Mouse (Mus musculus) embryonic facial prominence, embryonic 13.5 days (tissue): ENCODE measurements around the gene Fam196b. TPM values are rescaled to one million over a fixed set of nuclear protein-coding genes. Genes with fewer than 3 reads are reported as not detected.

Experiments used
- ATAC-seq: fragments of 200-750 bp; cut with Nextera tagmentation; 2 replicates; pipeline ENCODE4 v1.8.0; 2017; ENCODE audit warnings: low read depth; ENCODE audit not compliant: insufficient number of reproducible peaks, insufficient read depth, low FRiP score, low TSS enrichment
- H3K27ac ChIP-seq: fragments of 300-500 bp; sonication (generic); 2 replicates; pipeline ENCODE4 v1.5.1; 2015; ENCODE audit warnings: moderate library complexity, mild to moderate bottlenecking, inconsistent platforms
- H3K27me3 ChIP-seq: fragments of 300-500 bp; sonication (generic); 2 replicates; pipeline ENCODE4 v1.6.1; 2015; ENCODE audit warnings: mild to moderate bottlenecking, inconsistent platforms
- H3K36me3 ChIP-seq: fragments of 300-500 bp; sonication (generic); 2 replicates; pipeline ENCODE4 v1.6.1; 2015; ENCODE audit warnings: mild to moderate bottlenecking, inconsistent platforms
- H3K4me1 ChIP-seq: fragments of 300-500 bp; sonication (generic); 2 replicates; pipeline ENCODE4 v1.6.1; 2015; ENCODE audit warnings: inconsistent platforms
- H3K4me2 ChIP-seq: fragments of 300-500 bp; sonication (generic); 2 replicates; pipeline ENCODE4 v1.6.1; 2015; ENCODE audit warnings: moderate library complexity, mild to moderate bottlenecking, inconsistent platforms
- H3K4me3 ChIP-seq: fragments of 300-500 bp; sonication (generic); 2 replicates; pipeline ENCODE4 v1.5.1; 2015; ENCODE audit warnings: mild to moderate bottlenecking, inconsistent platforms
- H3K9ac ChIP-seq: fragments of 300-500 bp; sonication (generic); 2 replicates; pipeline ENCODE4 v1.6.1; 2015; ENCODE audit warnings: mild to moderate bottlenecking, inconsistent platforms
- H3K9me3 ChIP-seq: fragments of 300-500 bp; sonication (generic); 2 replicates; pipeline ENCODE4 v1.6.1; 2016; ENCODE audit warnings: inconsistent platforms
- WGBS: fragments of 180-500 bp; shearing (Covaris S2); methylation state at CpG from one replicate; pipeline ENCODE4 v1.1.7; 2015; ENCODE audit warnings: mixed read lengths; 5-methylcytosine and 5-hydroxymethylcytosine counted together
- polyA plus RNA-seq: library from polyadenylated mRNA; unstranded; fragments of >200 nt; fragmentation: Nextera tagmentation; extraction: Ambion mirVana; gene quantifications from 2 replicates; pipeline ENCODE4 v1.2.1, GENCODE M21; 2015

The Fam196b gene
- polyA plus RNA-seq, result 1.7 and 2.4 TPM in 2 replicates

- peak within 1 kb of the TSS; percentile 61 for H3K4me2 ChIP-seq
- peaks cover 9% of the 10 kb centered on the region for H3K27me3 ChIP-seq
- 3% methylated on average over 13 of the region's 13 CpGs for WGBS
- H3K9me3 ChIP-seq, result no peaks in the 10 kb centered on the region
- H3K4me1 ChIP-seq, result peaks cover 14% of the 10 kb centered on the region
- ATAC-seq, result no peak
- 0 out of 2 replicates have a peak within 1 kb of the TSS, but pooled peaks have one; percentile 49 for H3K9ac ChIP-seq
- H3K4me3 ChIP-seq, result peak within 1 kb of the TSS; percentile 38
- H3K36me3 ChIP-seq, result no peaks in the 10 kb centered on the region
- H3K27ac ChIP-seq, result no peak within 1 kb of the TSS
These were observed at the start of gene Fam196b for GRCm38 (mm10) chr11:34314534-34315379. Gene Fam196b, plus strand, starts transcription at chr11:34314822.

GRCm38 (mm10) chr11:34272016-34272415, 42.6 kb upstream of the Fam196b start:
- no peak for ATAC-seq
- Histone ChIP-seq H3K9ac (no peak overlapping the region), H3K4me2 (no peak overlapping the region), H3K9me3 (no peaks in the 10 kb centered on the region), H3K36me3 (no peaks in the 10 kb centered on the region), H3K4me1 (peaks cover 4% of the 10 kb centered on the region; the same call in 1 of the 2 replicates), H3K4me3 (no peak overlapping the region), H3K27me3 (no peaks in the 10 kb centered on the region), H3K27ac (no peak overlapping the region)
- 45% methylated on average over 10 of the region's 10 CpGs for WGBS

- ATAC-seq, result no peak
- no peak overlapping the region for H3K4me2 ChIP-seq
- H3K9me3 ChIP-seq, result no peaks in the 10 kb centered on the region
- H3K36me3 ChIP-seq, result no peaks in the 10 kb centered on the region
- H3K4me3 ChIP-seq, result no peak overlapping the region
- H3K27ac ChIP-seq, result no peak overlapping the region
- H3K27me3 ChIP-seq, result no peaks in the 10 kb centered on the region; the same call in 1 of the 2 replicates
- H3K4me1 ChIP-seq, result peaks cover 4% of the 10 kb centered on the region; the same call in 1 of the 2 replicates
- WGBS, result 40% methylated on average over 2 of the region's 2 CpGs
- no peak overlapping the region for H3K9ac ChIP-seq
These were observed 38.7 kb upstream of the Fam196b start for GRCm38 (mm10) chr11:34275941-34276340.

- Histone ChIP-seq H3K4me2 (no peak overlapping the region), H3K4me1 (peaks cover 4% of the 10 kb centered on the region; the same call in 1 of the 2 replicates), H3K9ac (no peak overlapping the region), H3K9me3 (no peaks in the 10 kb centered on the region), H3K27me3 (no peaks in the 10 kb centered on the region; the same call in 1 of the 2 replicates), H3K27ac (no peak overlapping the region), H3K36me3 (no peaks in the 10 kb centered on the region), H3K4me3 (no peak overlapping the region)
- no peak for ATAC-seq
- 53% methylated on average over 14 of the region's 14 CpGs for WGBS
These were observed 38.1 kb upstream of the Fam196b start for GRCm38 (mm10) chr11:34276363-34277046.

- H3K36me3 ChIP-seq, result no peaks in the 10 kb centered on the region
- H3K4me1 ChIP-seq, result peaks cover 4% of the 10 kb centered on the region; the same call in 1 of the 2 replicates
- no peak overlapping the region for H3K4me2 ChIP-seq
- no peak overlapping the region for H3K9ac ChIP-seq
- no peaks in the 10 kb centered on the region; the same call in 1 of the 2 replicates for H3K27me3 ChIP-seq
- H3K4me3 ChIP-seq, result no peak overlapping the region
- no peaks in the 10 kb centered on the region for H3K9me3 ChIP-seq
- no peak overlapping the region for H3K27ac ChIP-seq
- no peak for ATAC-seq
- WGBS, result 43% methylated on average over 3 of the region's 3 CpGs
These were observed 37.6 kb upstream of the Fam196b start for GRCm38 (mm10) chr11:34277047-34277445.

- Histone ChIP-seq H3K4me1 (no peaks in the 10 kb centered on the region), H3K36me3 (no peaks in the 10 kb centered on the region), H3K27me3 (peaks cover 5% of the 10 kb centered on the region; the same call in 1 of the 2 replicates), H3K9ac (no peak overlapping the region), H3K9me3 (no peaks in the 10 kb centered on the region), H3K27ac (no peak overlapping the region), H3K4me3 (no peak overlapping the region), H3K4me2 (no peak overlapping the region)
- WGBS, result 29% methylated on average over 13 of the region's 13 CpGs
- ATAC-seq, result no peak
These were observed 30.4 kb upstream of the Fam196b start for GRCm38 (mm10) chr11:34284124-34284808.

GRCm38 (mm10) chr11:34290265-34290664, 24.4 kb upstream of the Fam196b start:
- no peak overlapping the region for H3K4me3 ChIP-seq

GRCm38 (mm10) chr11:34290708-34291107, 23.9 kb upstream of the Fam196b start:
- 20% methylated on average over 2 of the region's 2 CpGs for WGBS
- no peak overlapping the region for H3K4me3 ChIP-seq
- H3K9me3 ChIP-seq, result no peaks in the 10 kb centered on the region
- H3K9ac ChIP-seq, result no peak overlapping the region
- H3K27ac ChIP-seq, result no peak overlapping the region
- no peaks in the 10 kb centered on the region for H3K36me3 ChIP-seq
- no peaks in the 10 kb centered on the region; the same call in 1 of the 2 replicates for H3K27me3 ChIP-seq
- H3K4me2 ChIP-seq, result no peak overlapping the region
- no peaks in the 10 kb centered on the region for H3K4me1 ChIP-seq
- ATAC-seq, result no peak

More at GRCm38 (mm10) chr11:34290265-34290664, 24.4 kb upstream of the Fam196b start:
- ATAC-seq, result no peak
- H3K36me3 ChIP-seq, result no peaks in the 10 kb centered on the region
- no peaks in the 10 kb centered on the region for H3K4me1 ChIP-seq
- WGBS, result 17% methylated on average over 4 of the region's 4 CpGs
- H3K4me2 ChIP-seq, result no peak overlapping the region
- H3K9me3 ChIP-seq, result no peaks in the 10 kb centered on the region
- H3K9ac ChIP-seq, result no peak overlapping the region
- H3K27me3 ChIP-seq, result no peaks in the 10 kb centered on the region
- H3K27ac ChIP-seq, result no peak overlapping the region

- Histone ChIP-seq H3K27me3 (no peaks in the 10 kb centered on the region; the same call in 1 of the 2 replicates), H3K4me1 (no peaks in the 10 kb centered on the region), H3K27ac (no peak overlapping the region), H3K36me3 (no peaks in the 10 kb centered on the region), H3K4me2 (no peak overlapping the region), H3K9ac (no peak overlapping the region), H3K4me3 (no peak overlapping the region), H3K9me3 (no peaks in the 10 kb centered on the region)
- ATAC-seq, result no peak
- 73% methylated on average over 3 of the region's 3 CpGs for WGBS
These were observed 23.3 kb upstream of the Fam196b start for GRCm38 (mm10) chr11:34291304-34291703.

- H3K27ac ChIP-seq, result no peak overlapping the region
- H3K4me3 ChIP-seq, result no peak overlapping the region
- no peaks in the 10 kb centered on the region; the same call in 1 of the 2 replicates for H3K27me3 ChIP-seq
- H3K4me1 ChIP-seq, result 0 out of 2 replicates have a peak, but pooled peaks cover under 1% of the 10 kb centered on the region
- no peak overlapping the region for H3K9ac ChIP-seq
- no peaks in the 10 kb centered on the region for H3K9me3 ChIP-seq
- WGBS, result 49% methylated on average over 5 of the region's 5 CpGs
- no peaks in the 10 kb centered on the region for H3K36me3 ChIP-seq
- ATAC-seq, result no peak
- H3K4me2 ChIP-seq, result no peak overlapping the region
These were observed 16.8 kb upstream of the Fam196b start for GRCm38 (mm10) chr11:34297698-34298378.

GRCm38 (mm10) chr11:34299550-34299949, 15.1 kb upstream of the Fam196b start:
- Histone ChIP-seq H3K4me1 (peaks cover 8% of the 10 kb centered on the region; the same call in 1 of the 2 replicates), H3K27ac (no peak overlapping the region), H3K4me2 (no peak overlapping the region), H3K27me3 (no peaks in the 10 kb centered on the region; the same call in 1 of the 2 replicates), H3K4me3 (no peak overlapping the region), H3K9me3 (no peaks in the 10 kb centered on the region), H3K9ac (no peak overlapping the region), H3K36me3 (no peaks in the 10 kb centered on the region)
- no peak for ATAC-seq
- 86% methylated on average over 1 of the region's 1 CpGs for WGBS
